Mouse (Mus musculus): ENCODE measurements around the gene Plxna1.

DNA sequence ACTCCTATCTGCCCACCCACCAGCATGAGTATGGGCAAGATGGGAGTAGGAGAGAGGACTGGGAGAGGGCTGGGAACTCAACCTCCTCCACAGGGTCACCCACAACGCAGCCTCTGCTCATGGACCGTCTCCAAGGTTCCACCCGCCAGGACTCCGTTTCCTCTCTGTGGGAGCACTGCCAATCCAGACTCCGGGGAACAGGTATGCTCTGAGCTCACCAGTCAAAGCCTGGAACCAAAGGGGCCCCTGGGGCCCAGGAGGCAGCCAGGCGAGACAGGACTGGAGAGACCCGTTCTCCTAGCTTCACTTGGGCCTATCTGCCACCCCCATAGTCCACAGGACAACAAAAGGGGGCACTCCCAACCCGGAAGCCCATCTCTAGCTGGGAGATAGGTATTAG lies 9.3 kb downstream of the Plxna1 start:
- TF ChIP-seq CTCF (conservative IDR thresholded peaks at IDR 0.05; ENCODE audit: insufficient read depth, insufficient read length, low read depth, low read length) (no peak), POLR2A (IDR thresholded peaks at IDR 0.05; ENCODE audit: low read depth, low read length) (no peak)

Data from kidney, adult 2 months (tissue).